Mouse (Mus musculus): ENCODE measurements at regions not wholly inside any gene's neighbourhood (a gene's known extent, or its start where the extent isn't known, plus 50 kb on each side); places are given as distances from the start of the nearest gene placed in this dataset.

DNA sequence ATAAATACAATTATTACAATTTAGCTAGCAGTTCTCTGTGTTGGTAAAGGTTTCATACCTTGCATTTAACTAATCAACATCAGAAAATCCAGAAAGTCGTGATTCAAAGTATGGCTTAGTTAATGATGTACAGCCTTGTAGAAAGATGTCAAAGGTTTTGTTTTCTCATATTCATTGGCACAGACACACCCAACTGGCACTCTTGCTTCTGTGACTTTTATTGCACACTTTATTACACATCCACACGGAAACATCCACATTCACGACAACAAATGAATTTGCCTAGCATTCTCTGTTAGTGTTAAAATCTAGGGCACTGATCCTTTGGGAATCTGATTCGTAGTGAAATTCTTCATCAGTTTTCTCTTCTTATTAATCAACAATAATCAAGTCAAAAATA lies 720.0 kb downstream of the Tns3 start:
- Histone ChIP-seq H3K9me3 (ENCODE audit: control insufficient read depth, low read length) (no peaks in the 10 kb centered on the region), H3K27me3 (ENCODE audit: control insufficient read depth, insufficient read depth, low read length) (no peaks in the 10 kb centered on the region), H3K27ac (replicated peaks in 1 of 2; ENCODE audit: control insufficient read depth in 1 of 2, insufficient read depth in 1 of 2, low read depth in 2 of 2, low read length in 2 of 2) (no peak overlapping the region), H3K36me3 (ENCODE audit: control insufficient read depth, insufficient read depth, low read length) (no peaks in the 10 kb centered on the region), H3K4me1 (ENCODE audit: control insufficient read depth in 2 of 2, insufficient read depth in 2 of 2, low read length in 2 of 2) (no peaks in the 10 kb centered on the region), H3K9ac (ENCODE audit: low read length) (no peak overlapping the region), H3K4me2 (ENCODE audit: low read length) (no peak overlapping the region), H3K4me3 (ENCODE audit: control insufficient read depth in 1 of 2, insufficient read depth in 1 of 2, low read depth in 1 of 2, low read length in 2 of 2) (no peak overlapping the region)
- 79% methylated on average over 4 of the region's 4 CpGs for WGBS
- no peak for ATAC-seq (ENCODE audit: insufficient number of reproducible peaks, insufficient read depth, low FRiP score, low read depth)

GRCm38 (mm10) chr11:7933611-7934010 lies 719.9 kb upstream of the Igfbp3 start:
- Histone ChIP-seq H3K36me3 (ENCODE audit: control insufficient read depth, insufficient read depth, low read length) (no peaks in the 10 kb centered on the region), H3K9ac (ENCODE audit: low read length) (no peak overlapping the region), H3K27ac (replicated peaks in 1 of 2; ENCODE audit: control insufficient read depth in 1 of 2, insufficient read depth in 1 of 2, low read depth in 2 of 2, low read length in 2 of 2) (no peak overlapping the region), H3K9me3 (ENCODE audit: control insufficient read depth, low read length) (no peaks in the 10 kb centered on the region), H3K4me3 (ENCODE audit: control insufficient read depth in 1 of 2, insufficient read depth in 1 of 2, low read depth in 1 of 2, low read length in 2 of 2) (no peak overlapping the region), H3K4me2 (ENCODE audit: low read length) (no peak overlapping the region), H3K27me3 (ENCODE audit: control insufficient read depth, insufficient read depth, low read length) (no peaks in the 10 kb centered on the region), H3K4me1 (ENCODE audit: control insufficient read depth in 2 of 2, insufficient read depth in 2 of 2, low read length in 2 of 2) (no peaks in the 10 kb centered on the region)
- ATAC-seq (ENCODE audit: insufficient number of reproducible peaks, insufficient read depth, low FRiP score, low read depth) = no peak
- 70% methylated on average over 3 of the region's 3 CpGs for WGBS

DNA sequence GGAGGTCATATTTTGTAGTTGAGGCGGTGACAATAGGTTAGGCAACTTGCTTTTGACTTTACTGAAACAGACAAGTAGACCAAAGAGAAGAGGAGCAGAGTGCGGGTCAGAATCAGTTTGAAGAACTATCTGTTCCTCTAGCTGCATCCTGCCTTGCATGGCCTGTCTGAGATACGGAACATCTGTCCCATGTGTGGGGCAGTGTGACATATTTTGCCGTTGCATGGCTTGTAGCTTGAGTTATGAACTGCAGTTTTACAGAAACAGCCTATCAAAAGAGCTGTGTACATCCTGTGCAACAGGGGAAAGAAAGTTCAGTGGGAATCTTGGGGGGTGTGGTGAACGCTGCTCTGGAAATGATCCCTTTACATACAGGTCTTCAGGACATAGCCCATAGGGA lies 718.9 kb upstream of the Igfbp3 start:
- Histone ChIP-seq H3K9ac (ENCODE audit: low read length) (no peak overlapping the region), H3K4me3 (ENCODE audit: control insufficient read depth in 1 of 2, insufficient read depth in 1 of 2, low read depth in 1 of 2, low read length in 2 of 2) (no peak overlapping the region), H3K9me3 (ENCODE audit: control insufficient read depth, low read length) (no peaks in the 10 kb centered on the region), H3K27me3 (ENCODE audit: control insufficient read depth, insufficient read depth, low read length) (no peaks in the 10 kb centered on the region), H3K27ac (replicated peaks in 1 of 2; ENCODE audit: control insufficient read depth in 1 of 2, insufficient read depth in 1 of 2, low read depth in 2 of 2, low read length in 2 of 2) (no peak overlapping the region), H3K4me2 (ENCODE audit: low read length) (no peak overlapping the region), H3K4me1 (ENCODE audit: control insufficient read depth in 2 of 2, insufficient read depth in 2 of 2, low read length in 2 of 2) (no peaks in the 10 kb centered on the region), H3K36me3 (ENCODE audit: control insufficient read depth, insufficient read depth, low read length) (no peaks in the 10 kb centered on the region)
- no peak for ATAC-seq (ENCODE audit: insufficient number of reproducible peaks, insufficient read depth, low FRiP score, low read depth)
- 86% methylated on average over 5 of the region's 5 CpGs for WGBS

- Histone ChIP-seq H3K4me3 (ENCODE audit: control insufficient read depth in 1 of 2, insufficient read depth in 1 of 2, low read depth in 1 of 2, low read length in 2 of 2) (no peak overlapping the region), H3K27me3 (ENCODE audit: control insufficient read depth, insufficient read depth, low read length) (no peaks in the 10 kb centered on the region), H3K9ac (ENCODE audit: low read length) (no peak overlapping the region), H3K36me3 (ENCODE audit: control insufficient read depth, insufficient read depth, low read length) (no peaks in the 10 kb centered on the region), H3K9me3 (ENCODE audit: control insufficient read depth, low read length) (no peaks in the 10 kb centered on the region), H3K4me2 (ENCODE audit: low read length) (no peak overlapping the region), H3K27ac (replicated peaks in 1 of 2; ENCODE audit: control insufficient read depth in 1 of 2, insufficient read depth in 1 of 2, low read depth in 2 of 2, low read length in 2 of 2) (no peak overlapping the region), H3K4me1 (ENCODE audit: control insufficient read depth in 2 of 2, insufficient read depth in 2 of 2, low read length in 2 of 2) (no peaks in the 10 kb centered on the region)
- no peak for ATAC-seq (ENCODE audit: insufficient number of reproducible peaks, insufficient read depth, low FRiP score, low read depth)
- WGBS = 82% methylated on average over 3 of the region's 3 CpGs
Measured at GRCm38 (mm10) chr11:7931064-7931797, 717.5 kb upstream of the Igfbp3 start.

DNA sequence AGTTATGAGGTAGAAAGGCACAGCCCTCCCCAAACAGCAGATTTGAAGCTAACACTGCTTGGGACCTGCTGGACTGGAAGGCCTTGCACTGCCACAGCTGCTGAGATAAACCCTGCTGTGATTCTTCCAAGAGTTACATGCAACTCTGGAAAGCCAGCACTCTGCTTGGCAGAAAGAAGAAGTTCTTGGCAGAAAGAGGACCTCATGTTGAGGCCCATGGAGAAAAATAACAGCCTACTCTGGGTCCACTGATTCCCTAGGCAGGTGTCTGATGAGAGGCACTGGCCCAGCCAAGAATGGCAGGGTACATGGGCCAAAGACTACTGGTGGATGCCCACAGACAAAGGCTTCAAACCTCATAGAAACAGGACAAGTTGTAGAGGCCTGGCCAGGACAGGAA lies 714.0 kb upstream of the Igfbp3 start:
- H3K4me1 ChIP-seq (ENCODE audit: control insufficient read depth in 2 of 2, insufficient read depth in 2 of 2, low read length in 2 of 2) = no peaks in the 10 kb centered on the region
- no peak overlapping the region for H3K27ac ChIP-seq (replicated peaks in 1 of 2; ENCODE audit: control insufficient read depth in 1 of 2, insufficient read depth in 1 of 2, low read depth in 2 of 2, low read length in 2 of 2)
- H3K4me3 ChIP-seq (ENCODE audit: control insufficient read depth in 1 of 2, insufficient read depth in 1 of 2, low read depth in 1 of 2, low read length in 2 of 2) = no peak overlapping the region
- ATAC-seq (ENCODE audit: insufficient number of reproducible peaks, insufficient read depth, low FRiP score, low read depth) = no peak
- no peaks in the 10 kb centered on the region for H3K27me3 ChIP-seq (ENCODE audit: control insufficient read depth, insufficient read depth, low read length)
- H3K36me3 ChIP-seq (ENCODE audit: control insufficient read depth, insufficient read depth, low read length) = no peaks in the 10 kb centered on the region
- H3K9ac ChIP-seq (ENCODE audit: low read length) = no peak overlapping the region
- H3K9me3 ChIP-seq (ENCODE audit: control insufficient read depth, low read length) = no peaks in the 10 kb centered on the region
- no peak overlapping the region for H3K4me2 ChIP-seq (ENCODE audit: low read length)

DNA sequence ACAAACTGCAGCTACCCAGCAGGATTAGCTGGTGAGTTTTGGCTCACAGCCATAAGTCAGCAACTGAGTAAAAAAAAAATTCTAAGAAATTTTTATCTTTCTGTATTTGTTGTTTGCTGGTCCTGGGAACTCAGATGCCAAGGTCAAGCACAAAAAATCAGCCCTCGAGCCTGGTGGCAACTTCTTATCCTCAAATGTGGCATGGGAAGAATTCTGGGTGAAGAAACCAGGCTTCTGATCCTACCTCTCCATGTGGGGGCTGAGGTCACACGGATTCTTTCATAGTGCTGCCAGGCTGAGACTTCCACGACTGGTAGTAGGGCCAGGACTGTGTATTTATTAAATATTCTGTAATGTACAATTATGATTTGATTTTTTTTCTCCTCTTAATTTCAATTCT lies 698.3 kb upstream of the Igfbp3 start:
- H3K9me3 ChIP-seq (ENCODE audit: control insufficient read depth, low read length) = no peaks in the 10 kb centered on the region
- no peak for ATAC-seq (ENCODE audit: insufficient number of reproducible peaks, insufficient read depth, low FRiP score, low read depth)
- no peak overlapping the region for H3K4me2 ChIP-seq (ENCODE audit: low read length)
- no peak overlapping the region for H3K9ac ChIP-seq (ENCODE audit: low read length)
- no peaks in the 10 kb centered on the region for H3K4me1 ChIP-seq (ENCODE audit: control insufficient read depth in 2 of 2, insufficient read depth in 2 of 2, low read length in 2 of 2)
- H3K27me3 ChIP-seq (ENCODE audit: control insufficient read depth, insufficient read depth, low read length) = no peaks in the 10 kb centered on the region
- no peak overlapping the region for H3K27ac ChIP-seq (replicated peaks in 1 of 2; ENCODE audit: control insufficient read depth in 1 of 2, insufficient read depth in 1 of 2, low read depth in 2 of 2, low read length in 2 of 2)
- H3K36me3 ChIP-seq (ENCODE audit: control insufficient read depth, insufficient read depth, low read length) = no peaks in the 10 kb centered on the region
- no peak overlapping the region for H3K4me3 ChIP-seq (ENCODE audit: control insufficient read depth in 1 of 2, insufficient read depth in 1 of 2, low read depth in 1 of 2, low read length in 2 of 2)
- 56% methylated on average over 3 of the region's 3 CpGs for WGBS

- Histone ChIP-seq H3K9me3 (ENCODE audit: control insufficient read depth, low read length) (no peaks in the 10 kb centered on the region), H3K36me3 (ENCODE audit: control insufficient read depth, insufficient read depth, low read length) (no peaks in the 10 kb centered on the region), H3K4me1 (ENCODE audit: control insufficient read depth in 2 of 2, insufficient read depth in 2 of 2, low read length in 2 of 2) (no peaks in the 10 kb centered on the region), H3K27me3 (ENCODE audit: control insufficient read depth, insufficient read depth, low read length) (no peaks in the 10 kb centered on the region), H3K27ac (replicated peaks in 1 of 2; ENCODE audit: control insufficient read depth in 1 of 2, insufficient read depth in 1 of 2, low read depth in 2 of 2, low read length in 2 of 2) (no peak overlapping the region), H3K9ac (ENCODE audit: low read length) (no peak overlapping the region), H3K4me3 (ENCODE audit: control insufficient read depth in 1 of 2, insufficient read depth in 1 of 2, low read depth in 1 of 2, low read length in 2 of 2) (no peak overlapping the region), H3K4me2 (ENCODE audit: low read length) (no peak overlapping the region)
- ATAC-seq (ENCODE audit: insufficient number of reproducible peaks, insufficient read depth, low FRiP score, low read depth) = no peak
Measured at GRCm38 (mm10) chr11:7900266-7900665, 686.5 kb upstream of the Igfbp3 start.

GRCm38 (mm10) chr11:7898204-7898603 lies 684.5 kb upstream of the Igfbp3 start:
- no peaks in the 10 kb centered on the region for H3K36me3 ChIP-seq (ENCODE audit: control insufficient read depth, insufficient read depth, low read length)
- H3K4me3 ChIP-seq (ENCODE audit: control insufficient read depth in 1 of 2, insufficient read depth in 1 of 2, low read depth in 1 of 2, low read length in 2 of 2) = no peak overlapping the region
- no peaks in the 10 kb centered on the region for H3K4me1 ChIP-seq (ENCODE audit: control insufficient read depth in 2 of 2, insufficient read depth in 2 of 2, low read length in 2 of 2)
- WGBS = 53% methylated on average over 5 of the region's 5 CpGs
- no peak overlapping the region for H3K27ac ChIP-seq (replicated peaks in 1 of 2; ENCODE audit: control insufficient read depth in 1 of 2, insufficient read depth in 1 of 2, low read depth in 2 of 2, low read length in 2 of 2)
- H3K9me3 ChIP-seq (ENCODE audit: control insufficient read depth, low read length) = no peaks in the 10 kb centered on the region
- no peak overlapping the region for H3K4me2 ChIP-seq (ENCODE audit: low read length)
- no peak for ATAC-seq (ENCODE audit: insufficient number of reproducible peaks, insufficient read depth, low FRiP score, low read depth)
- H3K9ac ChIP-seq (ENCODE audit: low read length) = no peak overlapping the region
- H3K27me3 ChIP-seq (ENCODE audit: control insufficient read depth, insufficient read depth, low read length) = no peaks in the 10 kb centered on the region

Data from heart, embryonic 14.5 days (tissue).